Mouse (Mus musculus) heart, embryonic 14.5 days (tissue): ENCODE measurements at regions not wholly inside any gene's neighbourhood (a gene's known extent, or its start where the extent isn't known, plus 50 kb on each side); places are given as distances from the start of the nearest gene placed in this dataset.

Experiments used
- ATAC-seq: fragments of 200-750 bp; cut with Nextera tagmentation; 2 replicates; pipeline ENCODE4 v1.8.0; 2017; ENCODE audit warnings: low read depth, moderate TSS enrichment; ENCODE audit not compliant: insufficient number of reproducible peaks, insufficient read depth, low FRiP score
- H3K27ac ChIP-seq, 2 experiments: fragments of 200-500 bp in 1 of 2; fragments of 300-500 bp in 1 of 2; sonication (generic) in 1 of 2; replicated peaks in 1 of 2; 2 replicates each; pipeline ENCODE4 v1.5.1; 2012 to 2014; ENCODE audit warnings: low read depth in 2 of 2, low read length in 2 of 2, control low read depth in 1 of 2, mild to moderate bottlenecking in 1 of 2, mixed read lengths in 1 of 2; ENCODE audit not compliant: control insufficient read depth in 1 of 2, insufficient read depth in 1 of 2
- H3K27me3 ChIP-seq: fragments of 300-500 bp; sonication (generic); 2 replicates; pipeline ENCODE4 v1.6.1; 2014; ENCODE audit warnings: mild to moderate bottlenecking, low read length, control low read depth; ENCODE audit not compliant: control insufficient read depth, insufficient read depth
- H3K36me3 ChIP-seq: fragments of 300-500 bp; sonication (generic); 2 replicates; pipeline ENCODE4 v1.6.1; 2014; ENCODE audit warnings: mild to moderate bottlenecking, control low read depth, low read length, mixed read lengths; ENCODE audit not compliant: control insufficient read depth, insufficient read depth
- H3K4me1 ChIP-seq, 2 experiments: fragments of 200-500 bp in 1 of 2; fragments of 300-500 bp in 1 of 2; sonication (generic) in 1 of 2; 2 replicates each; pipeline ENCODE4 v1.6.1; 2012 to 2014; ENCODE audit warnings: low read length in 2 of 2, control low read depth in 1 of 2, mixed read lengths in 1 of 2; ENCODE audit not compliant: control insufficient read depth in 2 of 2, insufficient read depth in 2 of 2
- H3K4me2 ChIP-seq: fragments of 300-500 bp; sonication (generic); 2 replicates; pipeline ENCODE4 v1.6.1; 2014; ENCODE audit warnings: mild to moderate bottlenecking, low read length
- H3K4me3 ChIP-seq, 2 experiments: fragments of 200-500 bp in 1 of 2; fragments of 300-500 bp in 1 of 2; sonication (generic) in 1 of 2; 2 replicates each; pipeline ENCODE4 v1.5.1; 2012 to 2014; ENCODE audit warnings: low read length in 2 of 2, mild to moderate bottlenecking in 2 of 2, control low read depth in 1 of 2, low read depth in 1 of 2, moderate library complexity in 1 of 2; ENCODE audit not compliant: control insufficient read depth in 1 of 2, insufficient read depth in 1 of 2
- H3K9ac ChIP-seq: fragments of 300-500 bp; sonication (generic); 2 replicates; pipeline ENCODE4 v1.6.1; 2014; ENCODE audit warnings: mild to moderate bottlenecking, low read length
- H3K9me3 ChIP-seq: fragments of 300-500 bp; sonication (generic); 2 replicates; pipeline ENCODE4 v1.6.1; 2016; ENCODE audit warnings: low read length, control low read depth; ENCODE audit not compliant: control insufficient read depth
- WGBS: fragments of 180-500 bp; shearing (Covaris S2); extraction: QIAGEN DNeasy Blood & Tissue Kit; methylation state at CpG from one replicate; pipeline ENCODE4 v1.1.7; 2014; 5-methylcytosine and 5-hydroxymethylcytosine counted together

DNA sequence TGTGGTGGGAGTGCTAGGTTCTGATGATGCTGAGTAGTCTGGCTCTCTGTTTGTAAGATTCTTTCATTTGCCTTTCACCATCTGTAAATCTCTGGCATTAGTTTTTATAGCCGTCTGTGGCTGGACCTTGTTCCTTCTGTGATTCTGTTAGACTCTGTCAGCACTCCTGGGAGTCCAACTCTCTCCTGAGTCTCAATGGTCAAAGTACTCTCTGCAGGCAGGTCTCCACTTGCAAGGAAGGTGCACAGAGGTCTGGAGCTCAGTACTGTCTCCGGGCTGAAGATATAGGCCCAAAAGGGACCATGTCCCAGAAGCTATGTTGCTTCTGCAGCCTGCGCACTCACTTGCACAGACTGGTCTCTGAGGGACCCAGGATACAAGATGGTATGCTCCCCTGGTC lies 356.3 kb upstream of the Ercc4 start:
- no peak overlapping the region for H3K27ac ChIP-seq
- no peak for ATAC-seq
- no peak overlapping the region for H3K4me2 ChIP-seq
- H3K9ac ChIP-seq, result no peak overlapping the region
- no peaks in the 10 kb centered on the region for H3K4me1 ChIP-seq
- no peaks in the 10 kb centered on the region for H3K36me3 ChIP-seq
- H3K9me3 ChIP-seq, result no peaks in the 10 kb centered on the region
- no peaks in the 10 kb centered on the region for H3K27me3 ChIP-seq
- 83% methylated on average over 3 of the region's 3 CpGs for WGBS
- H3K4me3 ChIP-seq, result no peak overlapping the region

DNA sequence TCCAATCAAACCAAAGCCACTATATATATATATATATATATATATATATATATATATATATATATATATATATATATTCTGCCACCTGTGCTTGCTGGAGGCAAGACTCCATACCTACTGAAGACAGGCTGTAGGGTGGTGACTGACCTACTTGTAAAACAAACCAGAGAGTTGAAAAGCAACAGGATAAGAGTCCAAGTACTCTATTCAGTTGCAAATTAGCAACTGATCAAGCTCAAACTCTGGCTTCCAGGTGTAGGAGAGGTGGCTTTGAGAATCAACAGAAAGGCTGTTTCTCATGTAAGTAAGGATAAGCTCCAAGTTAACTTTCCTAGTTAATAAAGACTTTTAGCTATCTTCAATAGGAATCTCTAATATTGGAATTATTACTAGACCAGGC lies 355.1 kb upstream of the Ercc4 start:
- no peaks in the 10 kb centered on the region for H3K4me1 ChIP-seq

DNA sequence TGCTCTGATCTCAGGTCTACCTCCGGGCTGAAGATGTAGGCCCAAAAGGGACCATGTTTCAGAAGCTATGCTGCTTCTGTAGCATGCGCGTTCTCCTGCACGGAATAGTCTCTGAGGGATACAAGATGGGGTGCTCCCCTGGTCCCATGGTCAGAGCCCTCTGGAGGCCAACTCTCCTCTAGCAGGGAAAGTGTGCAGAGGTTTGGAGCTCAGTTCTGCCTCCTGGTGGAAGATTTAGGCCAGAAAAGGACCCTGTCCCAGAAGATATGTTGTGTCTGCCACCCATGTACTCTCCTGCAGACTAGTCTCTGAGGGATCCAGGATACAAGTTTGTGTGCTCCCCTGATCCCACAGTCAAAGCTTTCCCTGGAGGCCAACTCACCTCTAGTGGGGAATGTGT lies 350.9 kb upstream of the Ercc4 start:
- Histone ChIP-seq H3K4me3 (no peak overlapping the region), H3K4me2 (no peak overlapping the region), H3K4me1 (no peaks in the 10 kb centered on the region), H3K9me3 (no peaks in the 10 kb centered on the region), H3K27me3 (no peaks in the 10 kb centered on the region), H3K36me3 (no peaks in the 10 kb centered on the region), H3K9ac (no peak overlapping the region), H3K27ac (no peak overlapping the region)
- 79% methylated on average over 4 of the region's 4 CpGs for WGBS
- no peak for ATAC-seq

More for the DNA sequence above, 355.1 kb upstream of the Ercc4 start:
- Histone ChIP-seq H3K4me3 (no peak overlapping the region), H3K9ac (no peak overlapping the region), H3K27me3 (no peaks in the 10 kb centered on the region), H3K9me3 (no peaks in the 10 kb centered on the region), H3K36me3 (no peaks in the 10 kb centered on the region), H3K27ac (no peak overlapping the region), H3K4me2 (no peak overlapping the region)
- no peak for ATAC-seq

DNA sequence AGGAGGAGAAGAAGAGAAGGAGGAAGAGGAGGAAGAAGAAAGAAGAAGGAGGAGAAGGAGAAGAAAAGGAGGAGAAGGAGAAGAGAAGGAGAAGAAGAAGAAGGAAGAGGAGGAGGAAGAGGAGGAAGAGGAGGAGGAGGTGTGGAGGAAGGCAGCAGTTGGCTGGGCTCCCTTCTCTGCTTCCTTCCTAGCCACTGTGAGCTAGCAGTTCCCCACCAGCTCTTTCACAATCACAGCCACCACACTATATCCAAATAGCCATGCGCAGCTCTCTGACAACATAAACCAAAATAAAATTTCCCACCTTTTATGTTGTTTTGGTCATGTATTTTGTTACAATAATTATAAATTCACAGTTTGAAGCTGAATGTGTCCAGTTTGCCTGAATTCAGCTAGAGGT lies 345.3 kb upstream of the Ercc4 start:
- Histone ChIP-seq H3K36me3 (no peaks in the 10 kb centered on the region), H3K4me1 (no peaks in the 10 kb centered on the region), H3K9ac (no peak overlapping the region), H3K4me2 (no peak overlapping the region), H3K4me3 (no peak overlapping the region), H3K27me3 (no peaks in the 10 kb centered on the region), H3K9me3 (no peaks in the 10 kb centered on the region), H3K27ac (no peak overlapping the region)
- 88% methylated on average over 1 of the region's 1 CpGs for WGBS
- no peak for ATAC-seq

GRCm38 (mm10) chr16:12764608-12765007 lies 344.9 kb upstream of the Ercc4 start:
- Histone ChIP-seq H3K4me1 (no peaks in the 10 kb centered on the region), H3K27me3 (no peaks in the 10 kb centered on the region), H3K36me3 (no peaks in the 10 kb centered on the region), H3K4me2 (no peak overlapping the region), H3K27ac (no peak overlapping the region), H3K4me3 (no peak overlapping the region), H3K9ac (no peak overlapping the region), H3K9me3 (no peaks in the 10 kb centered on the region)
- whole genome bisulfite sequencing, result 66% methylated on average over 1 of the region's 1 CpGs
- ATAC-seq, result no peak

- Histone ChIP-seq H3K4me3 (no peak overlapping the region), H3K4me1 (no peaks in the 10 kb centered on the region), H3K4me2 (no peak overlapping the region), H3K36me3 (no peaks in the 10 kb centered on the region), H3K27ac (no peak overlapping the region), H3K27me3 (no peaks in the 10 kb centered on the region), H3K9ac (no peak overlapping the region), H3K9me3 (no peaks in the 10 kb centered on the region)
- ATAC-seq, result no peak
- 86% methylated on average over 7 of the region's 7 CpGs for WGBS
Observed at GRCm38 (mm10) chr16:12766846-12767245, 342.6 kb upstream of the Ercc4 start.

DNA sequence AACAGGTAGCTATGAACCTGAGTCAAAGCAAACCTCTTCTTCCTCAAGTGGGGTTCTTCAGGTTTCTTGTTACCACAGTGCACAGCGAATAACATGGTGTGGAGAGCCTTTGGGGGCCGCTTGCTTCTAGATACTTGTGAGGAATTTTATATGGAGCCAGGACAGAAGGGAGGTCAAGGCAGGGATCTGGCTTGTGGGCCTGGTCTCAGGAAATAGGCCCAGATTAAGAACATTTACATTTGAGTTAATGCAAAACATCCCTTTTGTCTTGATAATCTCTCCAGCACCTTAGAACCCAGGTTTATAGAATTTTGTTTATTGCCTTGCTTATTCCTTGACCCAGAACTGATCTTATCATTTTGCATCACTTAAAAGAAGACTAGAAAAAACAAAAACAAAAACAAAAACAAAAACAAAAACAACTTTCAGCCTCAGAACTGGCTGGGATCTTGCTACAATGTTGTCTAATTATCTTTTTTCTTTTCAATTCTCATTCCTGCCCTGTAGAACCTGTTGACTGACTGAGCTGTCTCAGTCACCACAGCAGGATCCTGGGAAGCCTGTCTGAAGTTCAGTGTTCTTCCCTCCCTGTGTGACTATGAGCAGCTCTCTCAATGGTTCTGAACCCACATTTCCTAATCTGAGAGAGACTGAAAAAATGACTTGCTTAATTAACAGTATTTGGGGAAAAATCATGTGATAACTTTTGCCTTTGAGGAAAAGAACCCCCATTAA lies 341.2 kb upstream of the Ercc4 start:
- no peaks in the 10 kb centered on the region for H3K27me3 ChIP-seq
- no peaks in the 10 kb centered on the region for H3K9me3 ChIP-seq
- H3K36me3 ChIP-seq, result no peaks in the 10 kb centered on the region
- no peak overlapping the region for H3K9ac ChIP-seq
- no peaks in the 10 kb centered on the region for H3K4me1 ChIP-seq
- no peak overlapping the region for H3K4me2 ChIP-seq
- no peak for ATAC-seq
- no peak overlapping the region for H3K4me3 ChIP-seq
- no peak overlapping the region for H3K27ac ChIP-seq
- 74% methylated on average over 2 of the region's 2 CpGs for WGBS

DNA sequence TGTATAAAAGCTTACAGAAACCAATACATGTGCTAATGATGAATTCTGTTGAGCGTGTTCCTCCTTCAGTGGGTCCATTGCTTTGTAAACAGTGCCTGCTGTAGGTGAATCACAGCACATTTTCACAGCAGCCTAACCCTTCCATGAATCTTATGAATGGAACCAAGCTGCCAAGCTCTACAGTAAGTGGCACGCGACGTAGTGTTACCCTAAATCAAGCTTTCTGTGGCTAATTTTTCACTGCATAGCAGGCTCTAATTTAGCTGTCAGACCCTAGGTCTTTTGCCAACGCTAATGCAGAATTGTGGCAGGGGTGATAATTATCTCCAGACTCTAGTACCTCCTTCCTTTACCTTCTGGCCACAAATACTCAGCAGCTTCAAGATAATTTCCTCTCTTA lies 339.0 kb upstream of the Ercc4 start:
- Histone ChIP-seq H3K4me3 (no peak overlapping the region), H3K9ac (no peak overlapping the region), H3K36me3 (no peaks in the 10 kb centered on the region), H3K4me2 (no peak overlapping the region), H3K27ac (no peak overlapping the region), H3K4me1 (no peaks in the 10 kb centered on the region), H3K27me3 (no peaks in the 10 kb centered on the region), H3K9me3 (no peaks in the 10 kb centered on the region)
- 86% methylated on average over 5 of the region's 5 CpGs for WGBS
- ATAC-seq, result no peak
